ENCODE assay signal across 25 mouse cellular contexts in genomic region chr15:6071873-6072272, GRCm38 (mm10).
DNase-seq lines count a peak whose midpoint lies in the region; ATAC-seq and TF ChIP-seq lines count a peak whose summit lies in the region.
"Had no signal": no experiment of that assay in that cellular context is flagged by ENCODE, and none has a peak within 500 bp of the region (broad histone marks: within the 10 kb centered on the region; RNA-seq: fewer than 3 reads in every experiment).

No protein-coding gene starts in this region.

- ATAC-seq in intestine, embryonic 15.5 days, result peak; percentile 70
- no peak for ATAC-seq in intestine, postnatal 0 days
- peak; percentile 53; the same call in 1 of the 2 replicates for ATAC-seq in stomach, embryonic 15.5 days (ENCODE audit: insufficient read depth, low FRiP score, low read depth)
- peak; percentile 90 for ATAC-seq in stomach, postnatal 0 days (ENCODE audit: low FRiP score, low TSS enrichment)
- ATAC-seq: activated CD4-positive, CD25-positive, alpha-beta regulatory T cell, adult 4 months; CD4-positive, CD25-positive, alpha-beta regulatory T cell, adult 4 months; forebrain, embryonic 13.5 days; forebrain, embryonic 15.5 days; forebrain, postnatal 0 days; Patski had no signal

- no peak overlapping the region for H3K4me2 ChIP-seq in intestine, embryonic 15.5 days (replicated peaks)
- no peak overlapping the region for H3K4me2 ChIP-seq in intestine, postnatal 0 days (replicated peaks; ENCODE audit: low read depth)
- H3K4me2 ChIP-seq in stomach, embryonic 15.5 days, result no peak overlapping the region
- H3K4me2 ChIP-seq in stomach, postnatal 0 days (replicated peaks; ENCODE audit: low read depth), result no peak overlapping the region
- H3K4me2 ChIP-seq: embryonic facial prominence, embryonic 12.5 days; forebrain, embryonic 13.5 days; forebrain, embryonic 15.5 days had no signal

- no peak overlapping the region for H3K9ac ChIP-seq in intestine, embryonic 15.5 days
- no peak overlapping the region for H3K9ac ChIP-seq in intestine, postnatal 0 days (ENCODE audit: low read depth, low read length)
- H3K9ac ChIP-seq in stomach, embryonic 15.5 days, result no peak overlapping the region
- H3K9ac ChIP-seq in stomach, postnatal 0 days (ENCODE audit: low read length), result no peak overlapping the region
- H3K9ac ChIP-seq: embryonic facial prominence, embryonic 12.5 days; forebrain, embryonic 13.5 days; forebrain, embryonic 15.5 days; forebrain, postnatal 0 days had no signal

- no peak for TF ChIP-seq EP300 in stomach, postnatal 0 days (optimal IDR thresholded peaks at IDR 0.05)

- no peaks in the 10 kb centered on the region for H3K9me3 ChIP-seq in intestine, embryonic 15.5 days
- no peaks in the 10 kb centered on the region for H3K9me3 ChIP-seq in intestine, postnatal 0 days (ENCODE audit: control insufficient read depth)
- no peaks in the 10 kb centered on the region for H3K9me3 ChIP-seq in stomach, embryonic 15.5 days
- no peaks in the 10 kb centered on the region for H3K9me3 ChIP-seq in stomach, postnatal 0 days (ENCODE audit: control insufficient read depth, low read length)
- H3K9me3 ChIP-seq: embryonic facial prominence, embryonic 10.5 days; embryonic facial prominence, embryonic 12.5 days; forebrain, embryonic 13.5 days; forebrain, embryonic 15.5 days; G1E had no signal

- H3K36me3 ChIP-seq in intestine, embryonic 15.5 days, result no peaks in the 10 kb centered on the region
- H3K36me3 ChIP-seq in intestine, postnatal 0 days (ENCODE audit: control insufficient read depth, insufficient read depth), result no peaks in the 10 kb centered on the region
- no peaks in the 10 kb centered on the region for H3K36me3 ChIP-seq in stomach, embryonic 15.5 days
- no peaks in the 10 kb centered on the region for H3K36me3 ChIP-seq in stomach, postnatal 0 days (ENCODE audit: control insufficient read depth, insufficient read depth, low read length)
- H3K36me3 ChIP-seq: embryonic facial prominence, embryonic 10.5 days; embryonic facial prominence, embryonic 12.5 days; forebrain, embryonic 15.5 days; G1E had no signal

- no peak overlapping the region for H3K27ac ChIP-seq in intestine, embryonic 15.5 days
- no peak overlapping the region for H3K27ac ChIP-seq in intestine, postnatal 0 days (ENCODE audit: low read depth, low read length)
- H3K27ac ChIP-seq in stomach, embryonic 15.5 days, result no peak overlapping the region
- no peak overlapping the region for H3K27ac ChIP-seq in stomach, postnatal 0 days (replicated peaks)
- H3K27ac ChIP-seq: embryonic facial prominence, embryonic 10.5 days; embryonic facial prominence, embryonic 12.5 days; forebrain, embryonic 13.5 days; forebrain, embryonic 15.5 days had no signal

- no peak for DNase-seq in stomach, postnatal 0 days (ENCODE audit: low spot score)
- DNase-seq in layer of hippocampus, postnatal 25 days (ENCODE audit: extremely low spot score in 1 of 2, low spot score in 1 of 2), result no peak
- no peak for DNase-seq in thymus, postnatal 10 days (ENCODE audit: low spot score in 2 of 2)
- DNase-seq: adrenal gland, adult 8-10 months; adrenal gland, postnatal 14 days; adrenal gland, postnatal 36 days; B cell, adult 2 months; cerebellum, adult 11-12 months; cerebellum, adult 2 months; cerebellum, adult 9-10 months; cerebellum, postnatal 10 days; cerebellum, postnatal 36 days; forebrain, postnatal 0 days had no signal

- TF ChIP-seq CTCF in intestine, postnatal 0 days (IDR thresholded peaks at IDR 0.05; ENCODE audit: low read depth), result no peak
- no peak for TF ChIP-seq CTCF in stomach, postnatal 0 days (IDR thresholded peaks at IDR 0.05; ENCODE audit: low read depth)

- H3K4me1 ChIP-seq in intestine, embryonic 15.5 days (replicated peaks), result no peaks in the 10 kb centered on the region
- no peaks in the 10 kb centered on the region for H3K4me1 ChIP-seq in intestine, postnatal 0 days (replicated peaks; ENCODE audit: control insufficient read depth, insufficient read depth, low read length)
- no peaks in the 10 kb centered on the region for H3K4me1 ChIP-seq in stomach, embryonic 15.5 days
- no peaks in the 10 kb centered on the region for H3K4me1 ChIP-seq in stomach, postnatal 0 days (replicated peaks; ENCODE audit: control insufficient read depth, insufficient read depth)
- H3K4me1 ChIP-seq: embryonic facial prominence, embryonic 10.5 days; embryonic facial prominence, embryonic 12.5 days; forebrain, embryonic 13.5 days; forebrain, embryonic 15.5 days had no signal

- H3K27me3 ChIP-seq in intestine, embryonic 15.5 days (replicated peaks), result no peaks in the 10 kb centered on the region
- H3K27me3 ChIP-seq in intestine, postnatal 0 days (replicated peaks; ENCODE audit: control insufficient read depth, insufficient read depth, low read length), result no peaks in the 10 kb centered on the region
- H3K27me3 ChIP-seq in stomach, embryonic 15.5 days (replicated peaks), result no peaks in the 10 kb centered on the region
- H3K27me3 ChIP-seq in stomach, postnatal 0 days (ENCODE audit: control insufficient read depth, insufficient read depth, low read length), result no peaks in the 10 kb centered on the region
- H3K27me3 ChIP-seq: CH12.LX; embryonic facial prominence, embryonic 12.5 days; forebrain, embryonic 13.5 days; forebrain, embryonic 15.5 days; Patski had no signal

- no peak overlapping the region for H3K4me3 ChIP-seq in intestine, embryonic 15.5 days (replicated peaks)
- no peak overlapping the region for H3K4me3 ChIP-seq in intestine, postnatal 0 days (ENCODE audit: low read depth, low read length)
- no peak overlapping the region for H3K4me3 ChIP-seq in stomach, embryonic 15.5 days (replicated peaks)
- no peak overlapping the region for H3K4me3 ChIP-seq in stomach, postnatal 0 days (ENCODE audit: low read depth, low read length)
- H3K4me3 ChIP-seq: embryonic facial prominence, embryonic 10.5 days; embryonic facial prominence, embryonic 12.5 days; forebrain, embryonic 13.5 days; forebrain, embryonic 15.5 days had no signal
